Mouse (Mus musculus): ENCODE measurements at regions not wholly inside any gene's neighbourhood (a gene's known extent, or its start where the extent isn't known, plus 50 kb on each side); places are given as distances from the start of the nearest gene placed in this dataset.

DNA sequence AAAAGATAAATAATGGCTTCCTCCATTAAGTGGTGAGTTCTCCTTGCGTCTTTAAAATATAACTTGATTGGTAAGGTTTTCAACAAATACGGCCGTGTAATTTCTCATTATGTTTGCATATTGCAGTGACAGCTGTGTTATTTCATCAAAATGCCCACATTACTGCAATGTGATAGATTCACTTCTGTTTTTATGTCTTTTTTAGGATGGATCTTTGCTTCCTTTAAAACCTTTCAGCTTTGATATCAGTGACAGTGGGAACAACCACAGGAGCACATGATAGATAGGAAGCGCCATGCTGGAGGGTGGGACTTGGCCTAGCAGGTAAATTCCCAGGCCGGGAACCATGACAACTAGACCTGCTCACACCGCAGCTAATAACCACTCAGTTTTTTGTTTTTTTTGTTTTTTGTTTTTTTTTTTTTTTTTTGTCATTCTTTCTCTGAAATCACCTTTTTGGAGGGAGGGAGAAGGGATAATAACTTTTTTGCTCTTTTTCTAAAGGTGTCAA, 259.3 kb downstream of the Dact1 start:
- peak in 1 of 2 experiments; percentile 22 for DNase-seq (ENCODE audit: low spot score in 2 of 2)

DNA sequence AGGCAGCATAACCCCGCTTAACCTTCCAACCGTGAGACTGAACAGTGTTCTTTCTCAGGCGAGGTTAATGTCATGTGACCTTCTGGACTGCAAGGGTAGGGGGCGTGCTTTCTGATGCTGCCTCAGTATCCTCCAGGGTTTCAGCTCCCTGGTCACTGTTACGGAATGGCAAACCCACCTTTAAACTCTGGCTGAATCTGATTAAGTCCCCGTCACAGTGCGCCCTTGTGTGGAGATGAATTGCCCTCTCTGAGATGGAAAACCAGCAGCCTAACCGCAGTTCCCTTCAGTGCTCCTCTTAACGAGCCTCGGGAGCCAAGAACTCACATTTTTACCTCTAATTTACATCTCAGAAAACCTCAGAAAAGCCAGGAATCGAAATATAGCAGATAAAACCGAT, 260.0 kb downstream of the Dact1 start:
- DNase-seq (ENCODE audit: low spot score in 2 of 2): peak in 1 of 2 experiments; percentile 38

- peak in 1 of 2 experiments; percentile 9 for DNase-seq (ENCODE audit: low spot score in 2 of 2)
Observed at GRCm38 (mm10) chr12:71570116-71570515, 260.4 kb downstream of the Dact1 start.

GRCm38 (mm10) chr12:71572833-71573446, 257.9 kb upstream of the Daam1 start:
- peak in 1 of 2 experiments; percentile 10 for DNase-seq (ENCODE audit: low spot score in 2 of 2)

DNA sequence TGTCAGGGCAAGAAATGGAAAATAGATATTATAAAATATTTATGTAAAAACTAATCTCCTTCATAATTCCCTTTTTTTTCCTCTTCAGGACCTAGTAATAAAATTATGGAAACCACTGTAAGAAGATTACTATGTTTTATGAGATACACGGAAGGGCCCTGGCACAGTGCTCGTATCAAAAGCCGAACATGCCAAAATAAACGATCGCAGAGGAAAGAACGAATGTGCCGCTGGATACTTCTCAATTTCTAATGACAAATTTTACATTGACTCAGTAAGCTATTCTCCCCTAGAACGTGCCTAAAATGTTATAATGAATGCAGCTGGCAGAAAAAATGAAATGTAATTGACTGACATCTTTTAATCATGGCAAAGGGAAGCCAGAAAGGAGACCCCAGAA, 257.4 kb upstream of the Daam1 start:
- peak in 1 of 2 experiments; percentile 5 for DNase-seq (ENCODE audit: low spot score in 2 of 2)

GRCm38 (mm10) chr12:71574685-71575084, 256.2 kb upstream of the Daam1 start:
- peak in 1 of 2 experiments; percentile 2 for DNase-seq (ENCODE audit: low spot score in 2 of 2)

- peak in 1 of 2 experiments; percentile 31 for DNase-seq (ENCODE audit: low spot score in 2 of 2)
Observed at GRCm38 (mm10) chr12:71577349-71577748, 253.5 kb upstream of the Daam1 start.

- DNase-seq (ENCODE audit: low spot score in 2 of 2): peak in 1 of 2 experiments; percentile 7
Observed at GRCm38 (mm10) chr12:71578006-71578405, 252.9 kb upstream of the Daam1 start.

DNA sequence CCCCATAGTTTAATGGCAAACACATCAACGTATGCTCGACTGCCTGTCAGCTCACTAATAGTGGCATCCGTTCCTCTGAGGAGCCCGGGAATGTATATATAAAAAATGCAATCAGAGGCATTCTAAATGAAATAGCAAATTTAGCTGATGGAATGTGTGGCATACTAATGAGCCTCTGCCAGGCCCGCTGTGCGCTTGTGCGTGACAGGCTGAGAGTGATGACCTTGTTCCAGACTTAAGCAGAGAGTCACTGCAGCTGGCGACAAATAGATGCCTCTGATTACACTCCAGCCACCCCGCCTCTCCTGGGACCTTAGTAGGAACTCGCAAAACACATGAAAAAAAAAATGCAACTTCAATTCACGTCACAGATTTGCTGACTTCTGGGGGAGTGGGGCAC, 252.0 kb upstream of the Daam1 start:
- peak in 1 of 2 experiments; percentile 8 for DNase-seq (ENCODE audit: low spot score in 2 of 2)

DNA sequence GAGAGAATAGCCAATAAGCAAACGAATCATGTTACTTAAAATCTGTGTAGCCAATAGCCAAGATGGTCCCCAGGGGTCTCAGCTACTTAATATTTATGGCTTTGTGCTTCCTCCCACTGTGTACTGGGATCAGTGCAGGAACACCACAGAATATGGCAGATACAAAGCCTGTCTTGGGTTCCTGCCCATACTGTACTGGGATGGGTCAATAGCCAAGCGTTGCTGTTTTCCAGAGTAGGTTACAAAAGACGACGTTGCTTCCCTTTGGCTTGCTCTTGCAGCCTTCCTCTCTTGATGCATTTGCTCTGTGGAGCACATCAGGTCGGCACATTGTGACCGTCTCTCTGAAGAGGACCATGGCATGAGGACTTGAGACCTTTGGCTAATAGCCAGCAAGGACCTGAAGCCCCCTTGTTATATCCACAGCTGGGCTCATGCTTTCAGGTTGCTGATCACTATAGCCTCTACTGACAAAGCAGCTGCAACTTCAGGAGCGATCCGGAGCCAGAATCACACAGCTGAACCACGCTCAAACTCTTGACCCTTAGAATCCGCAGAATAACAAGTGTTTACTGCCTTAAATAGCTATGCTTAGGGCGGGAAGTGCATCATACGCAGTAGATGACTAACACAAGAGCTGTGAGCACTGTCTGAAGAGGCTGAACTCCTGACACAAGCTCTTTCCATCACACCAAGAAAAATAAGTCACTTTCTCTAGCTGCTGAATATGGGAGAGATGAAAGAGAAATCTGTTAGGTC, 250.2 kb upstream of the Daam1 start:
- DNase-seq (ENCODE audit: low spot score in 2 of 2): peak in 1 of 2 experiments; percentile 11

DNA sequence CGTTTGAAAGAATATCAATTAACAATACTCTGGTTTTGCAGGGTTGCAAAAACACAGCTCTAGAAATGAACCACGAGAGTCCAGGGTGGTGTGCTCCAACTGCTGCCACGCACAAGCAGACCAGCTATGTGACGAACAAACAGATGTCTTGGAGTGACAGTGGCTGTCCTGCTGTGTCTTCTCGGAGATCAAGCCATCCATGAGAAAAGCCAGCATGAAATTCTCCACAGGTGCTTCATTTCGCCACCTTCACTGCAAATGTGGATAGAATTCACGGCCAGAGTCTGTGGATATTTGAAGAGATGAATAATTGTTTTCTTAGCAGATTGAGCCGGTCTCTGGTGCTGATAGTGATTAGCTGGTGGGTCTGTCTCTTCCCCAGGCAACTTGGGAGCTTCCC, 246.3 kb upstream of the Daam1 start:
- peak in 1 of 2 experiments; percentile 5 for DNase-seq (ENCODE audit: low spot score in 2 of 2)

GRCm38 (mm10) chr12:71598641-71599040, 232.2 kb upstream of the Daam1 start:
- no peak for DNase-seq (ENCODE audit: low spot score in 2 of 2)

- no peak for DNase-seq (ENCODE audit: low spot score in 2 of 2)
Observed at GRCm38 (mm10) chr12:71601091-71601690, 229.7 kb upstream of the Daam1 start.

GRCm38 (mm10) chr12:71603136-71603535, 227.7 kb upstream of the Daam1 start:
- no peak for DNase-seq (ENCODE audit: low spot score in 2 of 2)

- DNase-seq (ENCODE audit: low spot score in 2 of 2): no peak
Observed at GRCm38 (mm10) chr12:71606366-71606765, 224.5 kb upstream of the Daam1 start.

GRCm38 (mm10) chr12:71607966-71608365, 222.9 kb upstream of the Daam1 start:
- no peak for DNase-seq (ENCODE audit: low spot score in 2 of 2)

GRCm38 (mm10) chr12:71613326-71613725, 217.6 kb upstream of the Daam1 start:
- no peak for DNase-seq (ENCODE audit: low spot score in 2 of 2)

GRCm38 (mm10) chr12:71614945-71615344, 215.9 kb upstream of the Daam1 start:
- DNase-seq (ENCODE audit: low spot score in 2 of 2): no peak

DNA sequence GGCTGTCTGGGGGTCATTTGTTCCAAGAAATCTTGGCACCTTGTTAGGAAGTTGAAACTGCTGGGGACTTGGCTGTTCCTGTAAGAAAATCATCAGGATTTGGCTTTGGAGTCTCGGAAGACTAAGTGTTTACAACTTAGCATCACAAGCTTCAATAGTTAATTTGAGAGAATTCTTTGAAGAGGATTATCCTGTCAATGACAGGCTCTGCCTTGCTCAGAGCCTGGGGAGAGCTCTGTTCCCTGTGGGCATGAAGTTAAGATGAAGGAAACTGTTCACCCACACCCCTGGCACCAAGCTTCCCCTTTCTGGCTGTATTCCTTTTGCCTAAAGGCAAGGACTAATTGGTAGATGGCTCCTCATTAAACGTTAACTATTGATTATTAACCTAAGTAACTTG, 215.5 kb upstream of the Daam1 start:
- no peak for DNase-seq (ENCODE audit: low spot score in 2 of 2)

GRCm38 (mm10) chr12:71616121-71616520, 214.8 kb upstream of the Daam1 start:
- no peak for DNase-seq (ENCODE audit: low spot score in 2 of 2)

- DNase-seq (ENCODE audit: low spot score in 2 of 2): no peak
Observed at GRCm38 (mm10) chr12:71618466-71618865, 212.4 kb upstream of the Daam1 start.

- DNase-seq (ENCODE audit: low spot score in 2 of 2): no peak
Observed at GRCm38 (mm10) chr12:71618956-71619355, 211.9 kb upstream of the Daam1 start.
